Mouse (Mus musculus) kidney, postnatal 0 days (tissue): ENCODE measurements around the gene Ucp3. TPM values are rescaled to one million over a fixed set of nuclear protein-coding genes. Genes with fewer than 3 reads are reported as not detected.

Source experiments
- ATAC-seq: fragments of 200-750 bp; cut with Nextera tagmentation; replicated peaks from 2 replicates; pipeline ENCODE4 v1.8.0; 2017; ENCODE audit warnings: low read depth, moderate number of reproducible peaks, moderate TSS enrichment, moderate library complexity; ENCODE audit not compliant: low FRiP score
- DNase-seq: peaks from one replicate; pipeline ENCODE4 v3.0.0-alpha.2; 2016; ENCODE audit warnings: low spot score
- H3K27ac ChIP-seq: fragments of 300-500 bp; sonication (generic); 2 replicates; pipeline ENCODE4 v1.5.1; 2014; ENCODE audit warnings: mild to moderate bottlenecking
- H3K27me3 ChIP-seq: fragments of 300-500 bp; sonication (generic); 2 replicates; pipeline ENCODE4 v1.6.1; 2014; ENCODE audit warnings: low read length, mixed read lengths; ENCODE audit not compliant: insufficient read depth
- H3K36me3 ChIP-seq: fragments of 300-500 bp; sonication (generic); 2 replicates; pipeline ENCODE4 v1.6.1; 2014; ENCODE audit warnings: low read length, mixed read lengths; ENCODE audit not compliant: insufficient read depth
- H3K4me1 ChIP-seq: fragments of 300-500 bp; sonication (generic); replicated peaks from 2 replicates; pipeline ENCODE4 v1.6.1; 2014; ENCODE audit warnings: antibody characterized with exemption, low read length, mixed read lengths; ENCODE audit not compliant: insufficient read depth
- H3K4me2 ChIP-seq: fragments of 300-500 bp; sonication (generic); 2 replicates; pipeline ENCODE4 v1.6.1; 2014; ENCODE audit warnings: mild to moderate bottlenecking, low read length, moderate library complexity, mixed read lengths
- H3K4me3 ChIP-seq: fragments of 300-500 bp; sonication (generic); replicated peaks from 2 replicates; pipeline ENCODE4 v1.5.1; 2014; ENCODE audit warnings: low read depth, low read length
- H3K9ac ChIP-seq: fragments of 300-500 bp; sonication (generic); 2 replicates; pipeline ENCODE4 v1.6.1; 2014; ENCODE audit warnings: low read depth, low read length
- H3K9me3 ChIP-seq: fragments of 300-500 bp; sonication (generic); replicated peaks from 2 replicates; pipeline ENCODE4 v1.6.1; 2016; ENCODE audit warnings: low read length, inconsistent platforms, mixed read lengths
- CTCF ChIP-seq: IDR thresholded peaks from 2 replicates; pipeline ENCODE4 v1.5.1; 2016; ENCODE audit warnings: antibody characterized with exemption, low read depth, mild to moderate bottlenecking, moderate library complexity
- WGBS: fragments of 180-500 bp; shearing (Covaris S2); extraction: QIAGEN DNeasy Blood & Tissue Kit; methylation state at CpG from one replicate; pipeline ENCODE4 v1.1.7; 2014; 5-methylcytosine and 5-hydroxymethylcytosine counted together
- polyA plus RNA-seq: library from polyadenylated mRNA; unstranded; fragments of >200 nt; fragmentation: Nextera tagmentation; extraction: Ambion mirVana; gene quantifications from 2 replicates; pipeline ENCODE4 v1.2.1, GENCODE M21; 2015

Gene Ucp3
- polyA plus RNA-seq, 1 experiment from 2014 or later, result 0.05 TPM

GRCm38 (mm10) chr7:100446271-100446670 is 26.5 kb upstream of the Ucp3 start:
- ATAC-seq (no peak), DNase-seq (no peak)
- no peak for TF ChIP-seq CTCF
- no peak overlapping the region for H3K9ac ChIP-seq
- H3K36me3 ChIP-seq, result peaks cover 51% of the 10 kb centered on the region
- H3K27me3 ChIP-seq, result no peaks in the 10 kb centered on the region
- no peaks in the 10 kb centered on the region for H3K9me3 ChIP-seq
- no peaks in the 10 kb centered on the region for H3K4me1 ChIP-seq
- H3K4me2 ChIP-seq, result no peak overlapping the region
- no peak overlapping the region for H3K4me3 ChIP-seq
- H3K27ac ChIP-seq, result no peak overlapping the region
- 95% methylated on average over 5 of the region's 5 CpGs for WGBS

- DNase-seq (no peak), ATAC-seq (no peak)
- no peak overlapping the region for H3K27ac ChIP-seq
- no peak for TF ChIP-seq CTCF
- H3K36me3 ChIP-seq, result peaks cover 57% of the 10 kb centered on the region
- no peak overlapping the region for H3K4me3 ChIP-seq
- no peak overlapping the region for H3K9ac ChIP-seq
- 93% methylated on average over 12 of the region's 12 CpGs for WGBS
- no peaks in the 10 kb centered on the region for H3K27me3 ChIP-seq
- no peak overlapping the region for H3K4me2 ChIP-seq
- no peaks in the 10 kb centered on the region for H3K4me1 ChIP-seq
- no peaks in the 10 kb centered on the region for H3K9me3 ChIP-seq
Measured at GRCm38 (mm10) chr7:100448530-100448929, 24.3 kb upstream of the Ucp3 start.

GRCm38 (mm10) chr7:100448985-100449384 is 23.8 kb upstream of the Ucp3 start:
- H3K4me1 ChIP-seq, result no peaks in the 10 kb centered on the region
- H3K36me3 ChIP-seq, result peaks cover 62% of the 10 kb centered on the region
- no peak overlapping the region for H3K9ac ChIP-seq
- no peak for ATAC-seq
- no peak overlapping the region for H3K27ac ChIP-seq
- WGBS, result 95% methylated on average over 3 of the region's 3 CpGs
- H3K4me2 ChIP-seq, result no peak overlapping the region
- no peak for TF ChIP-seq CTCF
- DNase-seq, result no peak
- no peak overlapping the region for H3K4me3 ChIP-seq
- H3K9me3 ChIP-seq, result no peaks in the 10 kb centered on the region
- H3K27me3 ChIP-seq, result no peaks in the 10 kb centered on the region

- H3K4me3 ChIP-seq, result no peak overlapping the region
- TF ChIP-seq CTCF, result no peak
- no peaks in the 10 kb centered on the region for H3K4me1 ChIP-seq
- no peak overlapping the region for H3K27ac ChIP-seq
- H3K9ac ChIP-seq, result no peak overlapping the region
- no peaks in the 10 kb centered on the region for H3K27me3 ChIP-seq
- H3K9me3 ChIP-seq, result no peaks in the 10 kb centered on the region
- H3K4me2 ChIP-seq, result no peak overlapping the region
- no peak for DNase-seq
- H3K36me3 ChIP-seq, result peaks cover 41% of the 10 kb centered on the region
- ATAC-seq, result no peak
- 50% methylated on average over 1 of the region's 1 CpGs for WGBS
Measured at GRCm38 (mm10) chr7:100458153-100458552, 14.6 kb upstream of the Ucp3 start.

GRCm38 (mm10) chr7:100459862-100460261 is 12.9 kb upstream of the Ucp3 start:
- Histone ChIP-seq H3K4me1 (peaks cover under 1% of the 10 kb centered on the region; the same call in 1 of the 2 replicates), H3K36me3 (peaks cover 25% of the 10 kb centered on the region)
- 94% methylated on average over 3 of the region's 3 CpGs for WGBS

GRCm38 (mm10) chr7:100461621-100462151 is 11.1 kb upstream of the Ucp3 start:
- H3K27ac ChIP-seq, result no peak overlapping the region
- H3K9ac ChIP-seq, result no peak overlapping the region
- no peak overlapping the region for H3K4me2 ChIP-seq
- no peak for ATAC-seq
- H3K9me3 ChIP-seq, result no peaks in the 10 kb centered on the region
- TF ChIP-seq CTCF, result no peak
- H3K36me3 ChIP-seq, result peaks cover 11% of the 10 kb centered on the region; the same call in 1 of the 2 replicates
- no peak overlapping the region for H3K4me3 ChIP-seq
- no peaks in the 10 kb centered on the region for H3K27me3 ChIP-seq
- peaks cover 10% of the 10 kb centered on the region; the same call in 1 of the 2 replicates for H3K4me1 ChIP-seq
- 74% methylated on average over 6 of the region's 6 CpGs for WGBS
- DNase-seq, result no peak

More at GRCm38 (mm10) chr7:100459862-100460261, 12.9 kb upstream of the Ucp3 start:
- ATAC-seq (no peak), DNase-seq (no peak)
- H3K27me3 ChIP-seq, result no peaks in the 10 kb centered on the region
- H3K27ac ChIP-seq, result no peak overlapping the region
- no peak overlapping the region for H3K4me3 ChIP-seq
- no peak overlapping the region for H3K9ac ChIP-seq
- TF ChIP-seq CTCF, result no peak
- H3K9me3 ChIP-seq, result no peaks in the 10 kb centered on the region
- H3K4me2 ChIP-seq, result no peak overlapping the region

- TF ChIP-seq CTCF, result no peak
- ATAC-seq, result no peak
- WGBS, result 72% methylated on average over 9 of the region's 9 CpGs
- Histone ChIP-seq H3K9ac (no peak overlapping the region), H3K4me2 (no peak overlapping the region), H3K9me3 (no peaks in the 10 kb centered on the region), H3K27ac (no peak overlapping the region), H3K4me3 (no peak overlapping the region), H3K27me3 (no peaks in the 10 kb centered on the region), H3K4me1 (peaks cover 10% of the 10 kb centered on the region; the same call in 1 of the 2 replicates), H3K36me3 (peaks cover 10% of the 10 kb centered on the region; the same call in 1 of the 2 replicates)
- no peak for DNase-seq
Measured at GRCm38 (mm10) chr7:100463194-100463593, 9.6 kb upstream of the Ucp3 start.
